Mouse (Mus musculus): Measurements from ENCODE around the gene Ccnt2.

- TF ChIP-seq CTCF (IDR thresholded peaks at IDR 0.05; ENCODE audit: low read depth, low read length) (no peak), POLR2A (IDR thresholded peaks at IDR 0.05; ENCODE audit: borderline replicate concordance, low read depth, low read length) (no peak)
Measured at GRCm38 (mm10) chr1:127766741-127767140, 7.2 kb upstream of the Ccnt2 start.

Data from bone marrow macrophage, adult 2 months (primary cell).